Mouse (Mus musculus) gastrocnemius, postnatal 36 days (tissue): Measurements from ENCODE around the gene Pqlc2. TPM values are rescaled to one million over a fixed set of nuclear protein-coding genes. Genes with fewer than 3 reads are reported as not detected.

Experiments used
- DNase-seq, 2 experiments: peaks; one replicate each; pipeline ENCODE4 v3.0.0; 2022
- intact Hi-C: fragments of 180-260 bp; cut with DNase I; formaldehyde crosslinking; loops from one replicate; pipeline ENCODE4 v1.15.1; 2025
- total RNA-seq, 2 experiments: library from RNA; stranded (reverse); gene quantifications; 2 replicates each; pipeline ENCODE4 v1.2.3; 2021

The Pqlc2 gene
- total RNA-seq, 2 experiments from 2014 or later = 5.4 to 5.7 TPM

DNA sequence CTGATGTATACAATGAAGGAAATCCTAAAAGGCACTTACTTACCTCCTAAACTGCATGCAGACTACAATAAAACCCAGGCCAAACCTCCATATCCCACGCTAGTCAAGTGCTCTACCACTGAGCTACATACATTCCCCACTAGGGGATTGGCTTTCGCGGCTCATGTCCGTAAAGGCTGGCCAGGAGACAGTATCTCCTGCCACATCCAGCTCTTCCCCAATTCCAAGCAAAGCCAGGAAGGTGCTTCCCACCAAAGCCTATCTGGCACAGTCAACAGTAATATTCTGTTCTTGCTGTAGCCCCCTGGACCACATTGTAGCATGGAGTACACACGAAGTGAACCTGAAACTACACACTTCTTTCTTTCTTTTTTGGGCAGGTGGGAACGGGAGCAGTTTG, 857 bp downstream of the Pqlc2 start:
- intact Hi-C loops = no loop called here
- DNase-seq = no peak

DNA sequence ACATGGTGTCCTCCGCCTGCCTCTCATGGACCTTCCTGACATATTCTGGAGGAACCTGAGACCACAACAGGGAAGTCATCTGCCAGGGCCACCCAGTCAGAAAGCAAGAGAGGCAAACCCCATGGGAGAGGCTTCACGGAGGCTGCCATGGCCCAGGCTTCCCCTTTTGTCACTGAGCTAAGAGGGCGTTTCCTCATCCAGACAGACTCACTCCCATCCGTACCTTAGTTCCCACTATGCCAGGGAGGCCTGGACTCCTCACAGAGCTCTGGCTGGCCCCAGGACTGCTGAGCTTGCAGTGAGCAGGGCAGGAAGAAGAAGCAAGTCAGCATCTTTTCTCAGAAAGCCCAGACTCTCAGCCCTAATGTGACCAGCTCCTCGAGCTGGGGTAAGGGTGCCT, 2.6 kb downstream of the Pqlc2 start:
- DNase-seq = no peak
- intact Hi-C loops = no loop called here

DNA sequence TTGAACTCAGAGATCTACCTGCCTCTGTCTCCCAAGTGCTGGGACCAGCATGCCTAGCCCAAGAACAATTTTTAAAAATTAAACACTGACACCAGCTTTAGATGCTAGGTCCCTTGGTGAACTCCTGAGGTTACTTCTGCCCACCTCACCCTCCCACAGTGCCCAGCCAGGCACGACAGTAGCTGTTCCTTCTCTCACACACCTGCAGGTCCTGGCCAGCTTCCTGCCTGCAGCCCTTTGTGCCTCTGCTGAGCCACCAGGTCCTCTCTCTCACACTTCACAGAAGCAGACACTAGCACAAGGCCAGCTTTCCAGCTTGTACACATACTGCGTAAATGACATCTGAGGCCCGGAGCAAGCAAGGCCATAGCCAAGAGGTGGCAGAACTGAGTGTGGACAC, 5.0 kb downstream of the Pqlc2 start:
- no peak for DNase-seq
- intact Hi-C loops = no loop called here

DNA sequence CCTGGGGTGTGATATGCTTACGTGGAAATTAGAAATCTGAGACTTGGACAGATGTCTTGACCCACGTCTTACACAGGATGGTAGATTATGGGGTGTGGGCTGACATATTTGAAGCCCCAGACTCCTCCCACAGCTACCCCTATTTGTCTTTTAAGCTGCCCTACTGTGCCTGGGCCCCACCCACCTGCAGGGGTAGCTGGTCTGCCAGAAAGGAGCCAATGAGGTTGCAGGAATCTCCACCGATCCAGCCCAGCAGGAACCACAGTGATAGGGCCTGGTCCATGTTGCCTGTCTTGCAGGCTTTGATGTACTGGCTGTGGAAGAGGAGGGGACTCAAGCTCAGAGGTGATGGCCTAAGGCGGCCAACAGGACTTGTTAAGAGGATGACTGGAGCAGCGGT, 8.3 kb downstream of the Pqlc2 start:
- intact Hi-C loops = no loop called here
- no peak for DNase-seq

DNA sequence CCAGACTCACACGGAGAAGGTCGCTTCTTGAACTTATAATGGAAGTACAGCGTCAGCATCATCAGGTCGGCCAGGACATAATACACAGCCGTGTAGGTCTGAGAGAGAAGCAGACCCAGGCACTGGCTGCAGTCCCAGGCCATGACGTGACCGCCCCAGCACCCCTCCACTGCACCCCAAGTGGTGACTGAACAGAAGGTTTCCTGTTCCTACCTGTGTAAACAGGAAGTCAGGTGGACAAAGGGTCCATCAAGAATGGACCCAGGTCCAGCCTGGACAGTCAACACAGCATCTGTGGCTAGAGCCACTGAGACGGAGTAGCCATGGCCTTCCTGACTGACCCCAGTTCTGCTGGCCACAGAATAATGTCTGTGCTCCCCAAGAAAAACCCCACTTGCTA, 8.7 kb downstream of the Pqlc2 start:
- intact Hi-C loops = no loop called here
- DNase-seq = no peak

DNA sequence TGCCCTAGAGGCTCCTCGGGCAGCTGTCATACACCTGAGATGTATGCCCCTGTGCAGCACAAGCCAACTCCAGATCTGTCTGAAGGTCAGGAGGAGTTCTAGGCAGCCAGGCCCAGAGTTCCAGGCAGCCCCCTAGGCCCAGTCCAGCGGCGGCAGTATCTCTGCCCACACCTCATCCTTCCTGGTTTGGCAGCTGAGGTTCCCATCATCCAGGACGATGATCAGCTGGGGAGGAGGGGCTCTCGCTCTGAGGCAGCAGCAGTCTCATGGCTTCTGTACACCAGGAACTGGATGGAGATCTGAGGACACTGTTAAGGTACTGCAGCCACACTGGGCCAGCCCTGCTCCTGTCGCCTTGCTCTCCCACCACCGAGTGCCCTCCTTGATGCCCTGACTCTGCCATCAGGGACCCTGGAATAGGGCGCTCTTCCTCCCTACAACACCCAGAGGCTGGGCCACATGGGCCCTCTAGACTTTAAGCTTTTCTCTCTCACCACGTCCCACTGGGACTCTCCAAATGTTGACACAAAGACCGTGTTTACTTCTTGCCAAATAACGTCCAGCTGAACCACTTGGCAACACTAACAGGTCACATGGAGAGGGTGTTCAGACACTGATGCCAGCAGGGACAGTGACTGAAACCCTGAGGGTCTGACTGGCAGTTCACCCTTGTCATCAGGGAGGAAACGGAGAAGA, 11.7 kb downstream of the Pqlc2 start:
- intact Hi-C loops = loop anchor here (5.0 kb wide), 1 partner anchor 38 kb away; no protein-coding TSS in a partner anchor
- no peak for DNase-seq

DNA sequence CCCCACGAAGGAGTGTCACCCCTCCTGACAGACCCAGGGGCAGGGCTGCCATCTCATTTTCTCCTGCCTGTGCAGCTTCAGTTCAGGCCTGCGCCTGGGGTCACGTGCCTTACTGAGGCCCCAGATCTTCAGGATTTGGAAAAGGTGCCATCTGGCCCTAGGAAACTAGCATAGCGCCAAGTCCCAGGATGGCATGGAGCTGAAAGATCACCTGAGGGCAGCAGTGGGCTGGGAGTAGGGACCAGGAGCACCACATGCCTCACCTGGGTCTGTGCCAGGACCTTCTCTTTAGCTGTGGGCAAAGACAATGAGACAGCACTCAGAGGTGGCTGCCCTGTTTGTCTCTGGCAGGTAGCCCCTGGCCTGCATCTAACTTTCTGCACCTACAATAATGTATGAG, 12.9 kb downstream of the Pqlc2 start:
- peak in 1 of 2 experiments; percentile 38 for DNase-seq
- intact Hi-C loops = loop anchor here (5.0 kb wide), 1 partner anchor 40 kb away; no protein-coding TSS in a partner anchor

DNA sequence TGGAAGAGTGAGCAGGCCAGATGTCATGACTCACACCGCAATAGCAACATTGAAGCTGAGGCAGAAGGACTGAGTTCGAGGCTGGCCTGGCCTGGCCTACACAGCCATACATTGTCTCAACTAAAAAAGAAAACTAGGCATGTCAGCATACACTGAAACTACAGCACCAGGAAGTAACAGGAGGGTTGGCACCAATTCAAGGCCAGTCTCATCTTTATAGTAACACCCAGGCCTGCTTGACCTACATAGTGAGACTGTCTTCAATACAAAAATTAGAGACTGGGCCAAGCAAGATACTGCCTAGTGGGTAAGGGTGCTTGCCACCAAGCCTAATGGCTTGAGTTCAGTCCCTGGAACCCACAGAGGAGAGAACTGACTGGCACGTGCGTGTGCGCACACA, 18.5 kb downstream of the Pqlc2 start:
- DNase-seq = no peak
- intact Hi-C loops = no loop called here

DNA sequence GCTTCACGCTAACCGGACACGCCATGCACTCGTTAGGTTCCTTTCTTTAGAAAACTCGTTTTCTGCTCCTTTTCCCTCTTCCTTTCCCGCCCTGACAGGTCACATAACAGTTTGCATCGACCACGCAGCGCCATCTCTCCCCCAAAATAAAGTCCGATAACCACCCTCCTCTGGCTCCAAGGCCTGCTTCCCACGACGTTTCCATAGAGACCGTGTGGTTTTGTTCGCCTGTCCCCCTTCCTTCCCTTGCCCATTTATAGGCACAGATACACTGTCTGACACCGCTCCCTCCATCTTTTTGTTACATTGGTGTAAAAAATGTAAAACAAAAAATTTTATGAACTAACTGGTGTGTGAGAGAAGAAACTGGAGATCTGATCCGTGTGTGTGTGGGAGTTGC, 19.4 kb downstream of the Pqlc2 start:
- intact Hi-C loops = no loop called here
- no peak for DNase-seq

DNA sequence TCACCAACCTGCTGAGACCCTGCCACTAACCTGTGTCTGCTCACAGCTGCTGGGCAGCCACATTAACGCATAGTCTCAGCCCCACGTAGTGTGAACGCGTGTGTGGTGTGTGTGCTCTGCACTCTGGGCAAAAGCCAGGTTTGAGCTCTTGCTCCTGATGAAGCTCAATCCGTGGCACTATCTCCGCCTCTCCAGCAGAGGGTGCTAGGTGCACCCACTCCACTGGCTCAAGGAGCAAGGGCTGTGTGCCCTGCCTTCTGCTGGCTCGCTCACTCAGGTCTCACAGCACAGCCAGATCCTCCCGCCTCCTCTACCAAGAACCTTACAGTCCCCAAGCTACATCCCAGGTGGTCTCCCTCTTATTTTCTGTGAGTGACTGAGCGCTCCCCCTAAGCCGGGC, 21.5 kb downstream of the Pqlc2 start:
- peak; percentile 45 to 55 for DNase-seq
- intact Hi-C loops = loop anchor here (2.0 to 5.0 kb wide), 2 partner anchors 77 to 202 kb away; no protein-coding TSS in a partner anchor

DNA sequence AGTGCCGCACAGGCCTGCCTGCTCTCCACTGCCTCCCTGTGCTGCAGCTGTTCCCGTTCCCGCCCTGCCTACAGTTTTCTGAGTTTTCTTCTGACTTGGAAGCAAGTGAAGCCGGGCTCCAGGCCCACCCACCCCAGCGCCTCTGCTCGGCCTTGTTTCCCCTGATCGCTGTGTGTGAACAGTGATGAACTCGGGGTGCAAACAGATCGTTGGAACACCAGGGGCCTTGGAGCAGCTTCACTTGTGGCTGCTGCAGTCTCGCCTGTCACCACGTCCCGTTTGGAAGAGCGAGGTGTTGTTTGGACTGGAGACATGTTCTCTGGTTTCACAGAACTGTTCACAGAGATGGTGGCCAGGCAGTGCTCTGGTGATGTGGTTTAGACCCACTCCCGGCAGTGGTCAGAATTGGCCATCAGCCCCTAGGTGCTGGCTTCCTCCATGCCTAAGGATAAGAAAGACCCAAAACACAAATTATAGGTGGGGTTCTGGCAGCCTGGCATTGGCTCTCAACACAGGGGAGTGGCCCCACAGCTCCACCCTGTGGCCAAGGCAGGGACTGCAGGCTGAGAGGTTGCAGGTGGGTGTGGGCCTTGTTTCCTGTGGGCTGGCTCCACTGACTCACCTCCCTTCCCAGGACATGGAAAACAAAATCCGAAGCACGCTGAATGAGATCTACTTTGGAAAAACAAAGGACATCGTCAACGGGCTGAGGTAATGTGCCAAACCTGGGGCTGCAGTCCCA, 23.2 kb downstream of the Pqlc2 start:
- DNase-seq = peak; percentile 85 to 92
- intact Hi-C loops = loop anchor here (5.0 kb wide), 1 partner anchor 75 kb away; no protein-coding TSS in a partner anchor

DNA sequence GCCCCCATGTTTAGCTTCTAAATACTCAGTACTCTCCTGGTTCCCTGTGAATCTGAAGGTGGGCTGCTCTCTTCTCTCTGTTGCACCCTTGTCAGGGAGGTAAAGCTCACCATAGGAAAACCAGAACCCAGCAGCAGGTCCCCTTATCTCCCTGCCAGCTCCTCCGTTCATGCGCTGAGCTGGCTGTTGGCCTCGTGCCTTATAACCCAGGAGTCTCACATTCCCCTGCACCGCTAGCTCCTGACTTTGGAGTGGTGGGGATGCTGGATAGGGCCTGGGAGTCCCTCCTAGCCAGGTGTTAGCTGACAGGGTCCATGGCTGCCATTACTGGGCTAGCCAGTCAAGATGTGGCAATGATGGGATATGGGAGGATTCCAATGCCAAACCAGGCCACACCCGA, 24.3 kb downstream of the Pqlc2 start:
- intact Hi-C loops = loop anchor here (5.0 kb wide), 1 partner anchor 74 kb away; no protein-coding TSS in a partner anchor
- peak in 1 of 2 experiments; percentile 35 for DNase-seq

DNA sequence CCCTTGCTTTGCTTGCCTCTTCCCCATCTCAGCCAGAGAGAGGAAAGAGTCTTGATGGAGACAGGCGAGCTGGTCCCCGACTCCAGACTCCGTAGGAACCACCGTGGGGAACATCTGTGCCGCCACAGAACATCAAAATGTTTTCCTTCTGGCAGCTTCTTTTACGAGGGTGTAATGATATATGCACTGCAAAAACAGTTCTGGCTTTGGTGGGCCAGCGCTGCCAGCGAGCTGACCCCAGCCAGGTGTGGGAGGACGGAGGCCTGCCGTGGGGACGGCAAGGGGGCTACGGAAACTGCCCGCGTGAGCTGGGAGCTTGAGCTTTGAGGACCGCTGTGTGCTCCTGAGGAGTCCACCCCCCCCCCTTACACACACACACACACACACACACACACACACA, 25.6 kb downstream of the Pqlc2 start:
- no peak for DNase-seq
- intact Hi-C loops = loop anchor here (5.0 kb wide), 1 partner anchor 73 kb away; no protein-coding TSS in a partner anchor

DNA sequence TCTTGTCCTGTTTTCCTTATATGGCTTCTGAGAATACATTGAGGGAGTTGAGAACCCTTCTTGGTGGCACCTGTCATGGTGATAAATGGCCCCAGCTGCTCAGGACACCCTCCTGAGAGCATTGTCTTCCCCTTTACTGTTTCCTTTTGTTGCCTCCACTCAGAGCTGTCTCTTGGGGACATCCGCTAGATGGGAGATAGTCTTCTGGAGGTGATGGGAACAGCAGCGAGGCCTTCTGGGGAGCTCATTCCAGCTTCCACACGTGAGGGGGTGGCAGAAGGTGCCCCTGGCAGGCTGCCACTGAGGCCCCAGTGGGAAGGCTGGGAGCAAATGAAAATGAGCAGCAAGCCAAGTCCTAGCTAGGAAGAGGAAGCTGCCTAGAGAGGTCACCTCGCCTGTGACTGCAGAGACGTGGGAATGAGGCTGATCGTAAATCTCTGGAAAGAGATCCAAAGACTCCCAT, 27.5 kb downstream of the Pqlc2 start:
- peak in 1 of 2 experiments; percentile 31 for DNase-seq
- intact Hi-C loops = no loop called here

DNA sequence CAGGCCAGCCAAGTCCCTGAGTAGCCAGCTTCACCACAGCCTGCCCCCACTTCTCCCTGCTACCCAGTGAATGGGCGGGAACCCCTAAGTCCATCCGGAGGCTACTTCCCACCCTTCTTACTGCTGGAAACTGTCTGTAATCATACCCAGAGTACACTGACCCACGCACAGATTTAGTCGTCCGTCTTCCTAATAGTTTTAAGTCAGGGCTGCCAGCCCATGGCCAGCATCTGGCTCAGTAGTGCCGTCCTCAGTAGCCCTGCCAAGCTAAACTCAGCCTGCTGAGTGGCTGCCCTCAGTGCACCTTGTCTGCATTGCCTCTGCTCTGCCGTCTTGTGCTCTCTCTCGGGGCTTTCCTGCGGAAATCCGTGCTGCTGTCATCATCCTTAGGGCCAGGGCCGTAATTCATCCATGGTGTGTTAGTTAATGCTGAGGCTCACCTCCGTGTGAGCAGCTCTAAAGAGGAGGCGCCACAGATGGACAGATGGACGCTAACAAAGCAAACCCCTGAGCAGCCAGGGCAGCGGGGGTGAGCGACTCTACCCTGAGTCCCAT, 28.6 kb downstream of the Pqlc2 start:
- no peak for DNase-seq

DNA sequence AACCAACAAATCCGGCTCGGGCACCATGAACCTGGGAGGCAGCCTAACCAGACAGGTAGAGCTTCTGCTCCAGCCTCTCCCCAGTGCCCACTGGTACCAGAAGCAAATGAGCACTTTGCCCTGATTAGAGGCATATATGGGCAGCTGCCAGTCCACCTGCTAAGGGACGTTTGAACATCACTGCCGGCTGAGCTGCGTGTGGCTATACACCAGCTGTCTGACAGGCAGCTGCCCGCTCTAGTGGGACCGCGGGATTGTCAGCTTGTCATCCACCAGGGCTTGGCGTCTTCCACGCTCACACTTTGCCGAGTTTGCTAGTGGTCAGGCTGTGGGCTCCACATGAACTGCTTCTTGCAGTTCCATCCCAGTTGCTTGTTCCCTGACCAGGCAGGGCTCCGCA, 30.0 kb downstream of the Pqlc2 start:
- intact Hi-C loops = no loop called here
- DNase-seq = no peak

More for the DNA sequence above, 28.6 kb downstream of the Pqlc2 start:
- intact Hi-C loops = no loop called here

DNA sequence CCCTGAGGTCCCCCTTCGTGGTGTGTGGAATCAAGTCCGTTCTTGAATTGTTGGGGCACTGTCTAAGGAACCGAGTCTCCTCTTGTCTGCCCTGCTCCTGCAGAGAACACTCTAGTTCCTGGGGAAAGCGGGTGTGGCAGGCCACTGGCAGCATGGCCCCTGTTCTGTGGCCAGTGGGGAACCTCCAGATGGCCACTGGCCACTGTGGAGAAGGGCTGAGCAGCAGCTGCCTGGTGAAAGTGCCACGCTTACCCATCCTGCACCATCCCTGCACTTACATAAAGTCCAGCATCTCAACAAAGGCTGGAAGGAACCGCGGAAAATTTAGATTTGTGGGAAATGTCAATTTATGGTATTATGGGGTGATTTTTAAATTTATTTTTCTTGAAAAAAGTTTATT, 34.1 kb downstream of the Pqlc2 start:
- DNase-seq = no peak
- intact Hi-C loops = no loop called here

DNA sequence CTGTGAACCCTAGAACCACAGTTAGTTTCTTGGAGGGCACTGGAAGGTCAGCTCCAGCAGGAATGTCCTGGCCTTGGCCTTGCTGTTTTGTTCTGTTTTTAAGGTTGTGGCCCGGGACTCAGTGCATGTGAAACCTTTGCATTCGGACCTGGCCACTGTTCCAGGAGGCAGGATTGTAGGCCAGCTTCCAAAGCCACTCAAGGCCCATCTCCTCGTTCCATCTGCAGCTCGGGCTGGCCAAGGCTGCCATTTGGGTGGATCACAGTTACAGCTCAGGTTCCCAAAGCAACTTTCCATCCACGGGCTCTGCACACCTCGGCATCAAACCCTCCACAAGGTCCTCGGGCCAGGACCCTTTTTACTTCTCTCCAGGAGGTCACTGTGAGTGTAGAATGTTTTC, 35.9 kb downstream of the Pqlc2 start:
- peak; percentile 45 to 47 for DNase-seq
- intact Hi-C loops = no loop called here

DNA sequence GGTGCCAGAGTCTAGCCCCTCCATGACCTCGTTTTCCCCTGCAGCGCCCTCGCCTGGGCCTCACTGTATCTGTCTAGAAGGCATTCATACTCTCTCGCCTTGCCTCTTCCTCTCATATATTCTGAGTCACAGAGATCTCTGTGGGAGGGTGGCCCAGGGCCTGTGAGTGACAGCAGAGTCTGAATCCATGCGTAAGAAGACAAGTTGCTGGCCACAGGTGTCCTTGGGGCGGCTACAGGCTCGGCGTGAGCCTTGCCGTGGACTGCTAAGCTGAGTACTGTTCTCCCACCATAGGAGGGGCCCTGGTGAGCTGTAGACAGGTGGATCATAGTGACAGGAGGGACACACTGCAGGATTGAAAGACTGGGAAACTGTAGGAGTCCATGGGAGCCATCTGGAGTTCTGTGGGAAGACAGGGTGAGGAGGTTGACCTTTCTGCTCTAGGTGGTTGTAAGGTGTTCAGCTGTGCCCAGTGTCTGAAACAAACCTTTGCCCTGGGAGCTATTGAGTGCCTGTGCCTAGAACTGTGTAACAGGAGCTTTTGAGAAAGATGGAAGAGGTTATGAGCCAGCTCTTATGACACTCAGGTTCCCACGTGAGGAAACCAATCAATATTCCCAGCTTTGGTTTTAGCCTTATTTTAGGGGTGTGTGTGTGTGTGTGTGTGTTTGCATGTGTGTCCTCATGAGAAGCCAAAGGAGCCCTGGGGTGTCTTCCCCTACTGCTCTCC, 37.4 kb downstream of the Pqlc2 start:
- no peak for DNase-seq
- intact Hi-C loops = no loop called here

DNA sequence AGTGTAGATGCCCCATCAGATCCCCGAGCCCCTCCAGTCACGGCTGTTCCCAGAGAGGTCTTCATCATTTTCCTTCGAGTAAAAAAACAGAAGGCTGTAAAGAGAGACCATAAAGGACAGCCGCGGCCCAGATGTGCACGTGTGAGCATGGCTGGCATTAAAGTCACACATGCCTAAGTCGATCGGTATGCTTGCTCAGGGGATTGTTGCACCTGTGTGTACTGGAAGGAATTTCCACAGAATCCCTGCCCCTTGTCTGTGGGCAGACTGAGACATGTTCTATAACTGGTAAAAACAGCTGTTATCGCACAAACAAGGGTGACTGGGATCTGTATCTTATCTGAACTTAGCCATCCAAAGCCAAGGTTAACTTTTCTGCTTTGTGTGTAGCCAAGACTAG, 38.9 kb downstream of the Pqlc2 start:
- intact Hi-C loops = no loop called here
- no peak for DNase-seq

DNA sequence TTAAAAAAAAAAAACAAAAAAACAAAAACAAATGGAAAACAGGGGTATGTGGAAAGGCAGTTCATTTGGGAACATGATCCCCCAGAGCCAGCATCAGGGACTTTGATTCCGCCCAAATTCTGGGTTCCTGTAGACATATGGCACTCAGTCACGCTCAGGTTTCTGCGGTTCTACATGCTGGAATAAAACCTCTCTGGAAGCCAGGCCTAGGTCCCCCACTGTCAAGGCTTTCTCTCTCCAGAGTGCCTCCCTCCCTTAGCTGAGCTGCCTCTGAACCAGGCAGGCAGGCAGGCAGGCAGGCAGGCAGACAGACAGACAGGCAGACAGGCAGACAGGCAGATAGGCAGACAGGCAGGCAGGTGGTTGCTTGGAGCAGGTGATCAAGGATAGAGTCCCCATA, 40.3 kb downstream of the Pqlc2 start:
- no peak for DNase-seq
- intact Hi-C loops = no loop called here
